Mouse (Mus musculus): ENCODE results near the gene Fam129a. TPM values are rescaled to one million over a fixed set of nuclear protein-coding genes. Genes with fewer than 3 reads are reported as not detected.
"Not testable (repeated sequence)": the region's sequence is repeated elsewhere in the genome, so short reads cannot be mapped to it uniquely, and the experiment has no call there.

The Fam129a gene
- total RNA-seq, 2 experiments from 2014 or later, result 4.6 to 6.3 TPM

GRCm38 (mm10) chr1:151583457-151584181 is 12.6 kb downstream of the Fam129a start:
- ATAC-seq (replicated peaks; ENCODE audit: poor library complexity, severe bottlenecking), result peak; percentile 28

- no peak for ATAC-seq (replicated peaks; ENCODE audit: poor library complexity, severe bottlenecking)
Measured at GRCm38 (mm10) chr1:151584182-151584471, 13.1 kb downstream of the Fam129a start.

- peak; percentile 68 for ATAC-seq (replicated peaks; ENCODE audit: poor library complexity, severe bottlenecking)
Measured at GRCm38 (mm10) chr1:151584565-151585216, 13.7 kb downstream of the Fam129a start.

GRCm38 (mm10) chr1:151585647-151586046 is 14.7 kb downstream of the Fam129a start:
- peak; percentile 46; the same call in 1 of the 2 replicates for ATAC-seq (replicated peaks; ENCODE audit: poor library complexity, severe bottlenecking)

GRCm38 (mm10) chr1:151592085-151593017 is 21.4 kb downstream of the Fam129a start:
- ATAC-seq (replicated peaks; ENCODE audit: poor library complexity, severe bottlenecking), result no peak

GRCm38 (mm10) chr1:151594906-151595305 is 23.9 kb downstream of the Fam129a start:
- ATAC-seq (replicated peaks; ENCODE audit: poor library complexity, severe bottlenecking), result no peak

- ATAC-seq (replicated peaks; ENCODE audit: poor library complexity, severe bottlenecking), result no peak
Measured at GRCm38 (mm10) chr1:151595600-151596299, 24.8 kb downstream of the Fam129a start.

DNA sequence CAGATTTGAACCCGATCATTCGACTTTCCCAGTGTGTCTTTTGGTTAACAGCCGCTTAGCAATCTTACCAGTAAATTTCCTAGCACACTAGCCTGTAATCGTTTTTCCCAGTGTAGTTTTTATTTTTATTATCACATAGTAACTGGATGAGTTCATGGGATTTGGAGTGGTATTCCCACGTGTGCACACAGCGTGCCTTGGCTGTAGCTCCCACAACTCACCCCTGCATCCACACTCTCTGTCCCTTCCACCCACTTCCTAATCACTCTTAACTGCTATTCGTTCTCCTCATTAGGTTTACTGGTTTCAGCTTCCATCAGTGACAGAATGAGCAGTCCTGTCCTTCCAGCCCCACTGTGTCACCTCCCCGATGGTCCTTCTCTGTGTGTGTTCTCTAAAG is 25.6 kb downstream of the Fam129a start:
- no peak for ATAC-seq (replicated peaks; ENCODE audit: poor library complexity, severe bottlenecking)

GRCm38 (mm10) chr1:151597677-151598297 is 26.8 kb downstream of the Fam129a start:
- peak; percentile 90 for ATAC-seq (replicated peaks; ENCODE audit: poor library complexity, severe bottlenecking)

- ATAC-seq (replicated peaks; ENCODE audit: poor library complexity, severe bottlenecking), result peak; percentile 91
Measured at GRCm38 (mm10) chr1:151598876-151599275, 27.9 kb downstream of the Fam129a start.

DNA sequence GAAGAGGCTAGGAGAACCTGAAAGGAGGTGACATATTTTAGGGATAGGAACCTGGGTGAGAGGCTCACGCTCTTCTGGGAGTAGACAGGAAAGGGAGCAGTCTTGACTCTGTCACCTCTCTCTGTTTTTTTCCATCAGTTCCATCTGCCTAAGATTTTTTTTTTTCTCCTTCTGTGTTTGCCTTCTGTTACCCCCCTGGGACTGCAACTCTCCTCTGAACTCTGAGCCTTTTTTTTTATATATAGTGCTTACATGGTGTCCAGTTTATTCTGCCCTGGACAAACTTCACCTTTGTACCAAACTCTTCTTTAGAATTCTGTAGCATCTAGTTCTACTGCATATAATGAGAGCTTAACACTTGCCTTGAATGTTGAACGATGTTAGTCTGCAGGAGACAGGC is 33.3 kb downstream of the Fam129a start:
- ATAC-seq (replicated peaks; ENCODE audit: poor library complexity, severe bottlenecking), result no peak

DNA sequence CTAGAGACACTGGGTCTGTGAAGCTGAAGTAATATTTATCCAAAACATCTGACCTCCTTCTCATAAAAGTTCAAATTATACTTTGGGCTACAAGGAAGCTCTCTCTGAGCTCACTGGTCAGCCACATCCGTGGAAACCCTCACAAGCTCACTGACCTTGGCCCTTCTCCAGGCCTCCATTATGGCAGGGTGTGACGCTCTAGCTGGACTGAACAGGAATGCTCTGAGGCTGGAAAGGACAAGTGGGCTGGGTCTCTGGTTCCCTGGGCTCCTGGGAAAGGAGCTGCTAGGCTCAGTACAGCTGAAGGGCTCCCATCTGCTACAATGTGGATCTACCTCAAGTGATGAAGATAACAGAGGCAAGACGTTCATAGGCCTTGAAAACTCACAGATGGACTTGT is 37.0 kb downstream of the Fam129a start:
- ATAC-seq (replicated peaks; ENCODE audit: poor library complexity, severe bottlenecking), result not testable (repeated sequence)

DNA sequence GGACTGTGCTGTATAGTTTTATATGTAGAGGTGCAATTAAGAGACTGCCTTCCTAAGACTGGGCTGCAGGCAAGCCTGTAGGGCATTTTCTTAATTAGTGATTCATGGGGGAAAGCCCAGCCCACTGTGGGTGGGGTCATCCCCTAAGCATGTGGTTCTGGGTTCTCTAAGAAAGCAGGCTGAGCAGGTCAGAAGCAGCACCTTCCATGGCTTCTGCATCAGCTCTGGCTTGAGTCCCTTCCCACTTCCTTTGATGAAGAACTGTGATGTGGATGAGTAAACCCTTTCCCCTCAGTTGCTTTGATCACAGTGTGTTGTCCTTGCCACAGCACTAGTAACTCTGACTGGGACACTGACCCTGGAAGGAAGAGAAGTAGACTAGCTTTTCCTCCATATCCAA is 39.6 kb downstream of the Fam129a start:
- ATAC-seq (replicated peaks; ENCODE audit: poor library complexity, severe bottlenecking), result no peak

- ATAC-seq (replicated peaks; ENCODE audit: poor library complexity, severe bottlenecking), result no peak
Measured at GRCm38 (mm10) chr1:151614320-151614935, 43.4 kb downstream of the Fam129a start.

DNA sequence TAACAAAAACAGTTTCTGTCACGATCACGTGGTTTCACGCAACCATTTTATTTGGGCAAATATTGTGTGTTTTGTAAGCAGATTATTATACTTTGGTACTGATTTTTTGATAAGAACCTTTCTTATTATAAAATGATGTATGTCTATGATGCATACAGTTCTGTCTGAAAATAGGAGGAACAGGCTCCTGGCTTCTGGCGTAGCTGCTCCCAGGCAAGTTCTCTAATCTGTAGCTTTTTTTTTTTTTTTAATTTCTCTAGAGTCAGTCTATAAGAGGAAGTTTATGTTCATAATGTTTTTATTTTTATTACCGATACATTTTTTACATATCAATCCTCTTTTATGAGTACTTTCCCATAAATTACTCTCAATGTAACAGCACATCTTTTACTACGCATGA is 44.6 kb downstream of the Fam129a start:
- ATAC-seq (replicated peaks; ENCODE audit: poor library complexity, severe bottlenecking), result no peak

- no peak for ATAC-seq (replicated peaks; ENCODE audit: poor library complexity, severe bottlenecking)
Measured at GRCm38 (mm10) chr1:151616555-151617205, 45.7 kb downstream of the Fam129a start.

DNA sequence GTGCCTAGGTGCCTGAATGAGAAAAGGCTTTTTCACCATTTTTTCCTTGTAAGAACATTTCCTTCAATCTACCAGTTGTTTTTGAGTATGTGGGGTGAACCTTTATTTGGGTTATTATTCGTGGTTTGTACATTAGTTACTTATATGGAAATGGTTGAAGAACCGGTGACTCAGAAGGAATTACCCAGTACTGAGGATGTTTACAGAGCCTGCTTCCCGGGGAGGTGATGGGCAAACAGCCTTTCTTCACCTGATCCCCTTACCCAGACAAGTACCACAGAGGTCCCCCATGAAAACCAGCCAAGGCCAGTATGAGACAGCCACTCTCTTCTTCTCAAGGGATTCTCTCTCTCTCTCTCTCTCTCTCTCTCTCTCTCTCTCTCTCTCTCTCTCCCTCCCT is 47.3 kb downstream of the Fam129a start:
- ATAC-seq (replicated peaks; ENCODE audit: poor library complexity, severe bottlenecking), result no peak

GRCm38 (mm10) chr1:151619281-151619711 is 48.3 kb downstream of the Fam129a start:
- ATAC-seq (replicated peaks; ENCODE audit: poor library complexity, severe bottlenecking), result no peak

DNA sequence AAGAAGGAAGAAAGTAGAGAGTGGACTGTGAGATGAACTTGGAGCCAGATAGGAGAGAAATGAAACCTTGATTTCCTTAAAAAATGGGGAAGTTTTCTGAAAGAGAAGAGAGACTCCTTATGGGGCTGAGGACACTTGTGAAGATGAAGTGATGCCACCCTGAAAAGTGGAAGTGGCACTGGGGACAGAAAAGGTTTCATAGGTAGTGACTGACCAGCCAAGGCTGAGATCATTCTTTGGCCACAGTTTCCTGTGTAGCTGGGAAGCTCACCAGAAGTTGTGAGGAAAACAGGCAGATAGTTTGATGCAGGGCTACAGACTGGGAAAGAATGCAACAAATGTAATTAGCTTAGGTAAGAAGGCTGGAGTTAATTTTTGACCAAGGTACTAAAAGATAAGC is 49.7 kb downstream of the Fam129a start:
- peak; percentile 81 for ATAC-seq (replicated peaks; ENCODE audit: poor library complexity, severe bottlenecking)
